Mouse (Mus musculus): ENCODE measurements around the gene Urah.

The Urah gene

GRCm38 (mm10) chr7:140834968-140835757, at the start of gene Urah:
Gene Urah (plus strand): TSS chr7:140835018.
- no peak for DNase-seq (ENCODE audit: low spot score in 2 of 2)

GRCm38 (mm10) chr7:140787406-140788052, 47.3 kb upstream of the Urah start, which contains the start of gene Syce1:
Gene Syce1 (minus strand): TSS chr7:140787852.
- DNase-seq (ENCODE audit: low spot score in 2 of 2), result no peak

GRCm38 (mm10) chr7:140788053-140788435, 46.8 kb upstream of the Urah start:
- DNase-seq (ENCODE audit: low spot score in 2 of 2), result no peak

- no peak for DNase-seq (ENCODE audit: low spot score in 2 of 2)
Observed at GRCm38 (mm10) chr7:140793541-140793940, 41.3 kb upstream of the Urah start.

- no peak for DNase-seq (ENCODE audit: low spot score in 2 of 2)
Observed at GRCm38 (mm10) chr7:140797619-140798018, 37.2 kb upstream of the Urah start.

- no peak for DNase-seq (ENCODE audit: low spot score in 2 of 2)
Observed at GRCm38 (mm10) chr7:140798212-140798611, 36.6 kb upstream of the Urah start.

- DNase-seq (ENCODE audit: low spot score in 2 of 2), result no peak
Observed at GRCm38 (mm10) chr7:140802629-140803028, 32.2 kb upstream of the Urah start.

- peak; percentile 45 to 49 for DNase-seq (ENCODE audit: low spot score in 2 of 2)
Observed at GRCm38 (mm10) chr7:140805704-140806103, 29.1 kb upstream of the Urah start.

GRCm38 (mm10) chr7:140810496-140810895, 24.3 kb upstream of the Urah start:
- DNase-seq (ENCODE audit: low spot score in 2 of 2), result no peak

- no peak for DNase-seq (ENCODE audit: low spot score in 2 of 2)
Observed at GRCm38 (mm10) chr7:140811714-140812113, 23.1 kb upstream of the Urah start.

- DNase-seq (ENCODE audit: low spot score in 2 of 2), result no peak
Observed at GRCm38 (mm10) chr7:140812850-140813249, 22.0 kb upstream of the Urah start.

GRCm38 (mm10) chr7:140820173-140820572, 14.6 kb upstream of the Urah start:
- DNase-seq (ENCODE audit: low spot score in 2 of 2), result no peak

GRCm38 (mm10) chr7:140821305-140821652, 13.5 kb upstream of the Urah start:
- DNase-seq (ENCODE audit: low spot score in 2 of 2), result peak in 1 of 2 experiments; percentile 31

- peak; percentile 58 to 64 for DNase-seq (ENCODE audit: low spot score in 2 of 2)
Observed at GRCm38 (mm10) chr7:140821653-140822329, 13.0 kb upstream of the Urah start, which contains the start of gene Zfp941. Gene Zfp941 (minus strand): TSS chr7:140822178.

GRCm38 (mm10) chr7:140822731-140823130, 12.1 kb upstream of the Urah start:
- no peak for DNase-seq (ENCODE audit: low spot score in 2 of 2)

- DNase-seq (ENCODE audit: low spot score in 2 of 2), result peak; percentile 72 to 80
Observed at GRCm38 (mm10) chr7:140828171-140828881, 6.5 kb upstream of the Urah start.

GRCm38 (mm10) chr7:140831447-140831846, 3.4 kb upstream of the Urah start:
- no peak for DNase-seq (ENCODE audit: low spot score in 2 of 2)

- DNase-seq (ENCODE audit: low spot score in 2 of 2), result no peak
Observed at GRCm38 (mm10) chr7:140833341-140833740, 1.5 kb upstream of the Urah start.

GRCm38 (mm10) chr7:140835758-140836087, 905 bp downstream of the Urah start:
- DNase-seq (ENCODE audit: low spot score in 2 of 2), result no peak

- no peak for DNase-seq (ENCODE audit: low spot score in 2 of 2)
Observed at GRCm38 (mm10) chr7:140836243-140837115, 1.7 kb downstream of the Urah start.

- DNase-seq (ENCODE audit: low spot score in 2 of 2), result no peak
Observed at GRCm38 (mm10) chr7:140839556-140839955, 4.7 kb downstream of the Urah start.

All from right cerebral cortex, postnatal 36 days (tissue).